Mouse (Mus musculus) bone marrow, adult 2 months (tissue): ENCODE data around the gene Abcc10.

ENCODE experiments used
- CTCF ChIP-seq: fragments of 200-500 bp; IDR thresholded peaks from 2 replicates; pipeline ENCODE4 v1.5.1; 2011; ENCODE audit warnings: low read length, control low read depth; ENCODE audit not compliant: control insufficient read depth, insufficient read depth
- POLR2A ChIP-seq: fragments of 200-500 bp; IDR thresholded peaks from 2 replicates; pipeline ENCODE4 v1.6.1; 2011; ENCODE audit warnings: low read depth, mild to moderate bottlenecking, control low read depth, low read length, borderline replicate concordance; ENCODE audit not compliant: control insufficient read depth

GRCm38 (mm10) chr17:46315813-46316212 is 12.3 kb downstream of the Abcc10 start:
- TF ChIP-seq POLR2A, result no peak
- TF ChIP-seq CTCF, result no peak
